In genomic region chr5:35361570-35362284, GRCm38 (mm10) we compare ENCODE assay signal across 9 mouse cellular contexts. TPM values are rescaled to one million over a fixed set of nuclear protein-coding genes. Genes with fewer than 3 reads are reported as not detected.
A peak's percentile ranks its signal among the peaks of the same experiment; 100 is the strongest.
DNase-seq lines count a peak whose midpoint lies in the region; ATAC-seq and TF ChIP-seq lines count a peak whose summit lies in the region.
"Had no signal": no experiment of that assay in that cellular context is flagged by ENCODE, and none has a peak within 500 bp of the region (broad histone marks: within the 10 kb centered on the region; RNA-seq: fewer than 3 reads in every experiment).

No protein-coding gene starts in this region.

- H3K36me3 ChIP-seq in C2C12 (ENCODE audit: control insufficient read depth, insufficient read depth), result no peaks in the 10 kb centered on the region
- no peaks in the 10 kb centered on the region for H3K36me3 ChIP-seq in heart, embryonic 10.5 days
- no peaks in the 10 kb centered on the region for H3K36me3 ChIP-seq in kidney, embryonic 16.5 days (ENCODE audit: insufficient read depth, low read length)
- no peaks in the 10 kb centered on the region for H3K36me3 ChIP-seq in splenic B cell, adult 2 months (ENCODE audit: control insufficient read depth, insufficient read depth, low read length, poor library complexity, severe bottlenecking)
- H3K36me3 ChIP-seq: embryonic facial prominence, embryonic 12.5 days had no signal

- 45% methylated on average over 8 of the region's 8 CpGs for WGBS in heart, embryonic 10.5 days
- 52% methylated on average over 8 of the region's 8 CpGs for WGBS in kidney, embryonic 16.5 days

- no peak for TF ChIP-seq POLR2A in bone marrow macrophage, adult 2 months (IDR thresholded peaks at IDR 0.05; ENCODE audit: borderline replicate concordance, low read depth, low read length)

- ATAC-seq in erythroblast, adult 5-6 weeks (replicated peaks; ENCODE audit: low FRiP score, poor library complexity, severe bottlenecking), result peak; percentile 85
- ATAC-seq in kidney, embryonic 16.5 days (ENCODE audit: low FRiP score, low TSS enrichment), result peak; percentile 14; the same call in 1 of the 2 replicates

- no peaks in the 10 kb centered on the region for H3K9me3 ChIP-seq in heart, embryonic 10.5 days
- H3K9me3 ChIP-seq in kidney, embryonic 16.5 days (ENCODE audit: low read length), result no peaks in the 10 kb centered on the region
- H3K9me3 ChIP-seq: embryonic facial prominence, embryonic 12.5 days had no signal

- no peak overlapping the region for H3K27ac ChIP-seq in bone marrow macrophage, adult 2 months (ENCODE audit: insufficient read depth, low read depth, low read length)
- no peak overlapping the region for H3K27ac ChIP-seq in heart, embryonic 10.5 days
- H3K27ac ChIP-seq in kidney, embryonic 16.5 days (ENCODE audit: low read length), result no peak overlapping the region
- H3K27ac ChIP-seq: embryonic facial prominence, embryonic 12.5 days had no signal

- H3K4me1 ChIP-seq in bone marrow macrophage, adult 2 months (ENCODE audit: control insufficient read depth, insufficient read depth, low read length), result no peaks in the 10 kb centered on the region
- peaks cover 16% of the 10 kb centered on the region for H3K4me1 ChIP-seq in heart, embryonic 10.5 days
- peaks cover 19% of the 10 kb centered on the region for H3K4me1 ChIP-seq in kidney, embryonic 16.5 days (ENCODE audit: insufficient read depth, low read length)

- peak; percentile 94 for DNase-seq in heart, embryonic 10.5 days (ENCODE audit: low spot score)
- peak; percentile 89 for DNase-seq in liver
- peak; percentile 59 to 81 for DNase-seq in natural killer cell, adult 2 months (ENCODE audit: low spot score in 2 of 2)
- DNase-seq in splenic B cell, adult 2 months (ENCODE audit: low read depth, low spot score), result peak; percentile 88

- H3K4me3 ChIP-seq in C2C12 (ENCODE audit: insufficient read depth, poor library complexity, severe bottlenecking), result no peak overlapping the region
- H3K4me3 ChIP-seq in bone marrow macrophage, adult 2 months (ENCODE audit: insufficient read depth, low read length), result no peak overlapping the region
- no peak overlapping the region for H3K4me3 ChIP-seq in heart, embryonic 10.5 days
- no peak overlapping the region for H3K4me3 ChIP-seq in kidney, embryonic 16.5 days (ENCODE audit: low read length)
- H3K4me3 ChIP-seq: embryonic facial prominence, embryonic 12.5 days had no signal

- peaks cover 67% of the 10 kb centered on the region for H3K27me3 ChIP-seq in C2C12 (ENCODE audit: control insufficient read depth, insufficient read depth, insufficient read length)
- peaks cover 62% of the 10 kb centered on the region for H3K27me3 ChIP-seq in heart, embryonic 10.5 days (ENCODE audit: insufficient read depth, poor library complexity, severe bottlenecking)
- peaks cover 11% of the 10 kb centered on the region; the same call in 1 of the 2 replicates for H3K27me3 ChIP-seq in kidney, embryonic 16.5 days (ENCODE audit: insufficient read depth, low read length)
- H3K27me3 ChIP-seq in splenic B cell, adult 2 months (ENCODE audit: control insufficient read depth, insufficient read depth, low read length, poor library complexity, severe bottlenecking), result no peaks in the 10 kb centered on the region

- peak; percentile 94 for TF ChIP-seq CTCF in C2C12 (IDR thresholded peaks at IDR 0.05; ENCODE audit: control insufficient read depth, insufficient read depth, insufficient read length)
- TF ChIP-seq CTCF in bone marrow macrophage, adult 2 months (IDR thresholded peaks at IDR 0.05; ENCODE audit: low read depth, low read length), result peak; percentile 100

- H3K79me3 ChIP-seq in C2C12 (ENCODE audit: low read depth), result no peaks in the 10 kb centered on the region

- H3K9ac ChIP-seq in kidney, embryonic 16.5 days (replicated peaks; ENCODE audit: low read length), result no peak overlapping the region
- H3K9ac ChIP-seq: embryonic facial prominence, embryonic 12.5 days had no signal

- H3ac ChIP-seq in C2C12 (ENCODE audit: control insufficient read depth, insufficient read length, low read depth), result no peak overlapping the region

- no peak overlapping the region for H3K4me2 ChIP-seq in kidney, embryonic 16.5 days (replicated peaks; ENCODE audit: low read depth, low read length)
- H3K4me2 ChIP-seq: embryonic facial prominence, embryonic 12.5 days had no signal

- no peaks in the 10 kb centered on the region for H3K79me2 ChIP-seq in C2C12 (ENCODE audit: control insufficient read depth, insufficient read depth)

TF ChIP-seq in C2C12, 6 proteins besides CTCF, POLR2A, EP300 and RAD21:
- TF ChIP-seq FOSL1 (IDR thresholded peaks at IDR 0.05; ENCODE audit: insufficient read depth, low read length, poor library complexity, severe bottlenecking), result no peak
- no peak for TF ChIP-seq MAX (IDR thresholded peaks at IDR 0.05)
- TF ChIP-seq CEBPB (IDR thresholded peaks at IDR 0.05; ENCODE audit: low read depth), result no peak
- no peak for TF ChIP-seq MYOG (IDR thresholded peaks at IDR 0.05; ENCODE audit: control insufficient read depth, extremely low read depth, insufficient read length)
- no peak for TF ChIP-seq MYOD1 (IDR thresholded peaks at IDR 0.05; ENCODE audit: control insufficient read depth, insufficient read length, low read depth)
- TF ChIP-seq USF1 (IDR thresholded peaks at IDR 0.05; ENCODE audit: low read depth), result no peak

RNA-seq across cellular contexts. Expression of gene Hmx1, which starts 27.2 kb away (rescaled TPM):
- not detected for polyA plus RNA-seq in C2C12 (2012; fragmentation: generic; extraction: Trizol)
- not detected in 2 replicates for polyA plus RNA-seq in bone marrow macrophage, adult 2 months (2012; ENCODE audit: insufficient read depth, insufficient read length, missing spikeins)
- total RNA-seq in erythroblast, adult 5-6 weeks (2015; ENCODE audit: low replicate concordance), result not detected in 2 replicates
- not detected in 2 replicates for total RNA-seq in erythroblast, adult 5-6 weeks (2017; ENCODE audit: low replicate concordance)
- 0.30 and 0.41 TPM in 2 replicates for polyA plus RNA-seq in heart, embryonic 10.5 days (2016; fragmentation: Nextera tagmentation; extraction: Ambion mirVana)
- polyA plus RNA-seq in kidney, embryonic 16.5 days (2015; fragmentation: Nextera tagmentation; extraction: Ambion mirVana), result 0.19 TPM in 1 of 2 replicates, not detected in the other
